Mouse (Mus musculus) liver, adult 2 months (tissue): Measurements from ENCODE around the gene Vps29. TPM values are rescaled to one million over a fixed set of nuclear protein-coding genes. Genes with fewer than 3 reads are reported as not detected.

Experiments
- DNase-seq: peaks from one replicate; pipeline ENCODE4 v3.0.0-alpha.2; 2011; ENCODE audit warnings: low read depth, low spot score; ENCODE audit errors: extremely low read depth
- H3K27ac ChIP-seq: fragments of 200-500 bp; replicated peaks from 2 replicates; pipeline ENCODE4 v1.5.1; 2012; ENCODE audit warnings: low read depth, mild to moderate bottlenecking, control low read depth, inconsistent platforms, low read length; ENCODE audit not compliant: insufficient read depth
- H3K27me3 ChIP-seq: fragments of 200-500 bp; 2 replicates; pipeline ENCODE4 v1.6.1; 2012; ENCODE audit warnings: mild to moderate bottlenecking, moderate library complexity, low read length, inconsistent platforms; ENCODE audit not compliant: control insufficient read depth, insufficient read depth
- H3K36me3 ChIP-seq: fragments of 200-500 bp; 2 replicates; pipeline ENCODE4 v1.6.1; 2012; ENCODE audit warnings: low read length, inconsistent platforms; ENCODE audit not compliant: control insufficient read depth, insufficient read depth
- H3K4me1 ChIP-seq: fragments of 200-500 bp; 2 replicates; pipeline ENCODE4 v1.6.1; 2011; ENCODE audit warnings: low read length; ENCODE audit not compliant: control insufficient read depth, insufficient read depth
- H3K4me3 ChIP-seq: fragments of 200-500 bp; 2 replicates; pipeline ENCODE4 v1.5.1; 2011; ENCODE audit warnings: low read depth, mild to moderate bottlenecking, control low read depth, low read length, moderate library complexity; ENCODE audit not compliant: insufficient read depth
- H3K79me2 ChIP-seq: fragments of 200-500 bp; 2 replicates; pipeline ENCODE4 v1.6.1; 2012; ENCODE audit warnings: inconsistent platforms, mild to moderate bottlenecking, low read length, moderate library complexity; ENCODE audit not compliant: control insufficient read depth, insufficient read depth
- H3K9ac ChIP-seq: fragments of 200-500 bp; 2 replicates; pipeline ENCODE4 v1.6.1; 2012; ENCODE audit warnings: low read depth, mild to moderate bottlenecking, control low read depth, inconsistent platforms, low read length
- CTCF ChIP-seq: fragments of 200-500 bp; IDR thresholded peaks from 2 replicates; pipeline ENCODE4 v1.5.1; 2011; ENCODE audit warnings: low read depth, low read length, control low read depth
- POLR2A ChIP-seq: fragments of 200-500 bp; IDR thresholded peaks from 2 replicates; pipeline ENCODE4 v1.6.1; 2011; ENCODE audit warnings: low read length, control low read depth; ENCODE audit not compliant: insufficient read depth; ENCODE audit errors: extremely low read depth
- WGBS: fragments of 180-500 bp; shearing (Covaris S2); methylation state at CpG from one replicate; pipeline ENCODE4 v1.1.7; 2018; 5-methylcytosine and 5-hydroxymethylcytosine counted together
- polyA plus RNA-seq: library from polyadenylated mRNA; depleted of rRNA; stranded (reverse); fragments of >200 nt; gene quantifications from 2 replicates; pipeline ENCODE4 v1.2.3, GENCODE M21; 2012
- total RNA-seq: library from RNA; depleted of rRNA; stranded (reverse); fragments of >200 nt; gene quantifications from 2 replicates; pipeline ENCODE4 v1.2.3, GENCODE M21; 2014

Gene Vps29
- total and polyA plus RNA-seq, 2 experiments: 24.9 to 58.8 TPM

GRCm38 (mm10) chr5:122390671-122391070 is 36.5 kb downstream of the Vps29 start:
- Histone ChIP-seq H3K9ac (no peak overlapping the region), H3K27me3 (no peaks in the 10 kb centered on the region), H3K36me3 (no peaks in the 10 kb centered on the region), H3K4me3 (no peak overlapping the region), H3K27ac (no peak overlapping the region), H3K4me1 (peaks cover 5% of the 10 kb centered on the region; the same call in 1 of the 2 replicates), H3K79me2 (peaks cover 11% of the 10 kb centered on the region; the same call in 1 of the 2 replicates)
- no peak for TF ChIP-seq CTCF
- TF ChIP-seq POLR2A: no peak
- DNase-seq: no peak

GRCm38 (mm10) chr5:122391178-122391785 is 37.1 kb downstream of the Vps29 start:
- Histone ChIP-seq H3K36me3 (no peaks in the 10 kb centered on the region), H3K9ac (no peak overlapping the region), H3K27ac (no peak overlapping the region), H3K4me3 (peak overlapping the region; percentile 89), H3K79me2 (peaks cover 11% of the 10 kb centered on the region; the same call in 1 of the 2 replicates), H3K27me3 (no peaks in the 10 kb centered on the region), H3K4me1 (peaks cover 5% of the 10 kb centered on the region; the same call in 1 of the 2 replicates)
- WGBS: 49% methylated on average over 16 of the region's 16 CpGs
- DNase-seq: no peak
- TF ChIP-seq CTCF (no peak), POLR2A (no peak)

DNA sequence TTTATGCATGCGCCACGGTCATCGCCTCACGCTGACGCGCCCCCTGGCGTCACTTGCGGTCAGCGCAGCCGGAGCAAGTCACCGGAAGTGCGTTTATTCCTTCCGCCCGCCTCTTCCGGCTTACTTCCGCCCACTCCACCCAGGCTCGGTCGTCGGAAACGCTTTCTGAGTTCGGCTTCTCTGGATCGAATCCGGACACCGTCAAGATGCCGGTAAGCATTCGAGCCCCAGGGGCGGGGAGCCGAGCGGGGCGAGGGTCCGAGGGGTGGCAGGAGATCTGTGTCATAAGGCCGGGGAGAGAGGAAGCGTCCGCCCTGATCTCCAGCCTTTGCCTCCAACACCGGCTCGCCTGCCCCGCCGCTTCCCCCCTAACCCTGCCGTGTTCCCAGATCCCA is 37.6 kb downstream of the Vps29 start, which contains the start of gene Arpc3:
Gene Arpc3, plus strand, starts transcription at position 93 of the 395 bp plus-strand sequence.
- peak within 1 kb of the TSS; percentile 66 for H3K27ac ChIP-seq
- H3K4me1 ChIP-seq: peaks cover 5% of the 10 kb centered on the region; the same call in 1 of the 2 replicates
- peak within 1 kb of the TSS; percentile 87 for H3K9ac ChIP-seq
- DNase-seq: peak; percentile 75
- peak; percentile 63 for TF ChIP-seq POLR2A
- TF ChIP-seq CTCF: peak; percentile 95
- H3K4me3 ChIP-seq: peak within 1 kb of the TSS; percentile 89
- under 1% methylated on average over 39 of the region's 39 CpGs for WGBS
- peaks cover 11% of the 10 kb centered on the region; the same call in 1 of the 2 replicates for H3K79me2 ChIP-seq
- no peaks in the 10 kb centered on the region for H3K36me3 ChIP-seq
- no peaks in the 10 kb centered on the region for H3K27me3 ChIP-seq

- TF ChIP-seq CTCF (no peak), POLR2A (no peak)
- Histone ChIP-seq H3K36me3 (no peaks in the 10 kb centered on the region; the same call in 1 of the 2 replicates), H3K79me2 (peaks cover 11% of the 10 kb centered on the region; the same call in 1 of the 2 replicates), H3K9ac (peak overlapping the region; percentile 87), H3K4me1 (peaks cover 5% of the 10 kb centered on the region; the same call in 1 of the 2 replicates), H3K27ac (peak overlapping the region; percentile 66), H3K4me3 (peak overlapping the region; percentile 89), H3K27me3 (no peaks in the 10 kb centered on the region)
- peak; percentile 37 for DNase-seq
- WGBS: 7% methylated on average over 19 of the region's 19 CpGs
Observed at GRCm38 (mm10) chr5:122392227-122393004, 38.2 kb downstream of the Vps29 start.

DNA sequence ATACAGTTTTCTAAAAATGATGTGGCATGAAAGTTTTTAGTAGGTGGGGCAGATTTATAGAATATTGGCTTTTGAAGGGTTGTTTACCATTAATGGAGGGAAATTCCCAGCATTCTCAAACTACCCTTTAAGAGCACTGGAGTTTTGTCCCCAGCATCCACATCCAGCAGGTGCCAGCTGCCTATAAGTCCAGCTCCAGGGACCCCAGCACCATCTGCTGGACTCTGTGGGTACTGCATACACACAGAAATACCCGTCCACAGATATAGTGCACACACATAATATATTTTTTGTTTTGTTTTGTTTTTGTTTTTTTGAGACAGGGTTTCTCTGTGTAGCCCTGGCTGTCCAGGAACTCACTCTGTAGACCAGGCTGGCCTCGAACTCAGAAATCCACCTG is 39.7 kb downstream of the Vps29 start:
- 49% methylated on average over 2 of the region's 2 CpGs for WGBS
- peak; percentile 36 for DNase-seq
- TF ChIP-seq CTCF: peak; percentile 81
- no peak for TF ChIP-seq POLR2A

More for the DNA sequence above, 39.7 kb downstream of the Vps29 start:
- H3K27me3 ChIP-seq: no peaks in the 10 kb centered on the region
- H3K4me1 ChIP-seq: peaks cover 5% of the 10 kb centered on the region; the same call in 1 of the 2 replicates
- H3K4me3 ChIP-seq: no peak overlapping the region
- H3K27ac ChIP-seq: no peak overlapping the region
- no peak overlapping the region for H3K9ac ChIP-seq
- H3K79me2 ChIP-seq: peaks cover 11% of the 10 kb centered on the region; the same call in 1 of the 2 replicates
- no peaks in the 10 kb centered on the region; the same call in 1 of the 2 replicates for H3K36me3 ChIP-seq
